Mouse (Mus musculus): ENCODE results near the gene Gga1. TPM values are rescaled to one million over a fixed set of nuclear protein-coding genes. Genes with fewer than 3 reads are reported as not detected.

Gga1 gene
- total RNA-seq (2021) = 10 to 100 TPM; 58.0 to 61.2 TPM

- intact Hi-C loops (cut with DNase I) = loop anchor here (1.0 kb wide), 1 partner anchor 35 kb away; no protein-coding TSS in a partner anchor
- peak; percentile 97 to 98 for DNase-seq (ENCODE audit: low spot score in 2 of 2)
These were observed at the start of gene Gga1 for GRCm38 (mm10) chr15:78876991-78877809. TSS of gene Gga1 (plus strand) at chr15:78877190.

- intact Hi-C loops (cut with DNase I) = no loop called here
- no peak for DNase-seq (ENCODE audit: low spot score in 2 of 2)
These were observed 48.7 kb upstream of the Gga1 start for GRCm38 (mm10) chr15:78828315-78828714.

- intact Hi-C loops (cut with DNase I) = no loop called here
- DNase-seq (ENCODE audit: low spot score in 2 of 2) = no peak
These were observed 47.4 kb upstream of the Gga1 start for GRCm38 (mm10) chr15:78829636-78830035.

- intact Hi-C loops (cut with DNase I) = no loop called here
- peak in 1 of 2 experiments; percentile 32 for DNase-seq (ENCODE audit: low spot score in 2 of 2)
These were observed 46.0 kb upstream of the Gga1 start for GRCm38 (mm10) chr15:78830742-78831719.

GRCm38 (mm10) chr15:78831720-78832657 is 45.0 kb upstream of the Gga1 start:
- no peak for DNase-seq (ENCODE audit: low spot score in 2 of 2)
- intact Hi-C loops (cut with DNase I) = no loop called here

GRCm38 (mm10) chr15:78832701-78833123 is 44.3 kb upstream of the Gga1 start:
- DNase-seq (ENCODE audit: low spot score in 2 of 2) = peak; percentile 63 to 77
- intact Hi-C loops (cut with DNase I) = no loop called here

GRCm38 (mm10) chr15:78833582-78833981 is 43.4 kb upstream of the Gga1 start:
- intact Hi-C loops (cut with DNase I) = no loop called here
- no peak for DNase-seq (ENCODE audit: low spot score in 2 of 2)

- no peak for DNase-seq (ENCODE audit: low spot score in 2 of 2)
- intact Hi-C loops (cut with DNase I) = no loop called here
These were observed 42.6 kb upstream of the Gga1 start for GRCm38 (mm10) chr15:78834233-78835005.

- no peak for DNase-seq (ENCODE audit: low spot score in 2 of 2)
- intact Hi-C loops (cut with DNase I) = no loop called here
These were observed 41.5 kb upstream of the Gga1 start for GRCm38 (mm10) chr15:78835200-78836085.

- DNase-seq (ENCODE audit: low spot score in 2 of 2) = no peak
- intact Hi-C loops (cut with DNase I) = no loop called here
These were observed 40.8 kb upstream of the Gga1 start for GRCm38 (mm10) chr15:78836086-78836621.

- intact Hi-C loops (cut with DNase I) = no loop called here
- DNase-seq (ENCODE audit: low spot score in 2 of 2) = no peak
These were observed 37.2 kb upstream of the Gga1 start for GRCm38 (mm10) chr15:78839744-78840143.

- DNase-seq (ENCODE audit: low spot score in 2 of 2) = no peak
- intact Hi-C loops (cut with DNase I) = no loop called here
These were observed 36.7 kb upstream of the Gga1 start for GRCm38 (mm10) chr15:78840241-78840640.

- DNase-seq (ENCODE audit: low spot score in 2 of 2) = no peak
- intact Hi-C loops (cut with DNase I) = no loop called here
These were observed 36.2 kb upstream of the Gga1 start for GRCm38 (mm10) chr15:78840751-78841150.

GRCm38 (mm10) chr15:78841161-78841790 is 35.7 kb upstream of the Gga1 start:
- DNase-seq (ENCODE audit: low spot score in 2 of 2) = no peak
- intact Hi-C loops (cut with DNase I) = no loop called here

- intact Hi-C loops (cut with DNase I) = no loop called here
- DNase-seq (ENCODE audit: low spot score in 2 of 2) = peak in 1 of 2 experiments; percentile 36
These were observed 34.4 kb upstream of the Gga1 start, which contains the start of gene Cdc42ep1 for GRCm38 (mm10) chr15:78842371-78843163. TSS of gene Cdc42ep1 (plus strand) at chr15:78842624.

Measured in left cerebral cortex, postnatal 25 days (tissue).